ENCODE assay signal across 17 mouse cellular contexts in genomic region chr5:127950574-127950973, GRCm38 (mm10).
"Had no signal": no experiment of that assay in that cellular context is flagged by ENCODE, and none has a peak within 500 bp of the region (broad histone marks: within the 10 kb centered on the region; RNA-seq: fewer than 3 reads in every experiment).

No protein-coding gene starts in this region.

- DNase-seq: left cerebral cortex, postnatal 4 days; lung, embryonic 14.5 days; lung, postnatal 10 days; lung, postnatal 4 days; retina, postnatal 1 day; right cerebral cortex, postnatal 4 days; spleen, adult 18-20 months; thymus, adult 2 months; thymus, postnatal 25 days had no signal

- H3K4me3 ChIP-seq: intestine, embryonic 15.5 days; limb, embryonic 13.5 days; liver, embryonic 15.5 days; megakaryocyte, embryonic 14.5 days; neural tube, embryonic 13.5 days had no signal

- H3K27me3 ChIP-seq: intestine, embryonic 15.5 days; limb, embryonic 13.5 days; liver, embryonic 15.5 days; megakaryocyte, embryonic 14.5 days; neural tube, embryonic 13.5 days had no signal

- H3K4me2 ChIP-seq: intestine, embryonic 15.5 days; limb, embryonic 13.5 days; liver, embryonic 11.5 days; liver, embryonic 15.5 days; lung, embryonic 14.5 days; midbrain, embryonic 11.5 days; neural tube, embryonic 13.5 days had no signal

- H3K27ac ChIP-seq: intestine, embryonic 15.5 days; limb, embryonic 13.5 days; liver, embryonic 15.5 days; neural tube, embryonic 13.5 days had no signal

- ATAC-seq: intestine, embryonic 15.5 days; midbrain, embryonic 16.5 days had no signal

- H3K4me1 ChIP-seq: intestine, embryonic 15.5 days; limb, embryonic 13.5 days; liver, embryonic 15.5 days; megakaryocyte, embryonic 14.5 days; neural tube, embryonic 13.5 days had no signal

- H3K9me3 ChIP-seq: intestine, embryonic 15.5 days; limb, embryonic 13.5 days; neural tube, embryonic 13.5 days had no signal

- H3K9ac ChIP-seq: intestine, embryonic 15.5 days; limb, embryonic 13.5 days; liver, embryonic 15.5 days; lung, embryonic 14.5 days; neural tube, embryonic 13.5 days had no signal

- H3K36me3 ChIP-seq: intestine, embryonic 15.5 days; limb, embryonic 13.5 days; liver, embryonic 15.5 days; neural tube, embryonic 13.5 days had no signal
